Mouse (Mus musculus): ENCODE results near the gene Thrap3. TPM values are rescaled to one million over a fixed set of nuclear protein-coding genes. Genes with fewer than 3 reads are reported as not detected.
"Not testable (repeated sequence)": the region's sequence is repeated elsewhere in the genome, so short reads cannot be mapped to it uniquely, and the experiment has no call there.

The Thrap3 gene
- polyA plus RNA-seq, 1 experiment, result 122 TPM

DNA sequence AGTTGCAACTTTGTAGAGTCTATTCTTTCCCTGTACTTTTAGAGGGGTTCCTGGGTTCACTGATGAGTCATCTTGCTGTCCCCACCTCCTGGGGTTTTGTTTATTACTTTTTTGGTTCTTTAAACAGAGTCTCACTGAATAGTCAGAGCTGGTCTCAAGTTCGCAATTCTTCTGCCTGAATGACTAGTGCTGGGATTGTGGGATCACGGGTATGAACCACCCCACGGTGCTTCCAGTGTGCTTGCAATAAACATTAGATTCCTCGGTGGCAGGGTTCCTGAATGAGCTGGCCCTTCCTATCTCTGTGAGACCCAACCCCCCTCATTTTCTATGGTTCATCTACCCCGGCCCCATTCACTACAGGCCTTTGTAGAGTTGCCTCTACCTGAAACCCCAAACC is 25.6 kb upstream of the Thrap3 start:
- WGBS, result 21% methylated on average over 5 of the region's 5 CpGs
- TF ChIP-seq POLR2A (IDR thresholded peaks at IDR 0.05; ENCODE audit: borderline replicate concordance, insufficient read depth, low read length) (no peak), CTCF (IDR thresholded peaks at IDR 0.05; ENCODE audit: borderline replicate concordance, insufficient read depth, low read depth, low read length) (no peak)
- H3K27me3 ChIP-seq (ENCODE audit: control insufficient read depth, insufficient read depth, low read length), result no peaks in the 10 kb centered on the region
- H3K27ac ChIP-seq (ENCODE audit: insufficient read depth, low read length), result no peak overlapping the region
- no peak overlapping the region for H3K4me3 ChIP-seq (replicated peaks; ENCODE audit: insufficient read depth, low read depth, low read length)
- H3K4me1 ChIP-seq (ENCODE audit: control insufficient read depth, insufficient read depth, low read length), result peaks cover 15% of the 10 kb centered on the region
- DNase-seq, result peak; percentile 22 to 30

DNA sequence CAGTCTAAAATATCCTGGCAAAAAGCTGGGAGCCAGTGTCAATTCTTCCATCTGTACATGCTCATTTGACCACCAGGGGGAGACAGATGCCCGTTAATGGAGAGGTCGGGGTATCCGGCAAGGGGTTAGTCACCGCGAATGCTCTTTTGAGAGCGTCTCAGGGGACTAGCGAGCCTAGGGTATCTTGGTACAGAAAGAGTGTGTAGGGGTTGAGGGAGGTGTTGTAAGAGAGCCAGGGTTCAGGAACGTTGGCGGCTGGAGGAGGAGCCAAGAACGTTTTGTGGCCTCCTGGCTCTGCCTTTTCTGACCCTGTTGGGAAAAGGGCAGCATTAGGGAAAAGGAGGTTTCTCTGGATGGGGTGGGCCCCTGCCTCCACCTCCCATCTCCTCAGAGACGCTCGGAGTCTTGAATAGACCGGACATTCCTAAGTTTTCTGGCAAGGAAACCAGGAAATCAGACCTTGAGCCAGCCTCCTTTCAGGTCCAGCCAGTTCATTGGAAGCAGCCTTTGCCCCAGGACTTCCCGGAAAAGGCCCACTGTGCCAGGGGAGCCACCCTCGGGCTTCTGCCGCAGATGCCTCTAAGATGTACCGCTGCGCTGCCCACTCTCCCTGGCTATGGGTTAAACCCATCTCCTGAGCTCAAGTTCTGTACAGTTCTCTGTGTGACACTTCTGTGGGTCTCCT is 24.7 kb upstream of the Thrap3 start:
- peak; percentile 87 to 94 for DNase-seq
- Histone ChIP-seq H3K27ac (ENCODE audit: insufficient read depth, low read length) (peak overlapping the region; percentile 4), H3K27me3 (ENCODE audit: control insufficient read depth, insufficient read depth, low read length) (no peaks in the 10 kb centered on the region), H3K4me1 (ENCODE audit: control insufficient read depth, insufficient read depth, low read length) (peaks cover 15% of the 10 kb centered on the region), H3K4me3 (replicated peaks; ENCODE audit: insufficient read depth, low read depth, low read length) (peak overlapping the region; percentile 50)
- TF ChIP-seq POLR2A (IDR thresholded peaks at IDR 0.05; ENCODE audit: borderline replicate concordance, insufficient read depth, low read length) (no peak), CTCF (IDR thresholded peaks at IDR 0.05; ENCODE audit: borderline replicate concordance, insufficient read depth, low read depth, low read length) (peak; percentile 92)
- WGBS, result 1% methylated on average over 18 of the region's 18 CpGs

DNA sequence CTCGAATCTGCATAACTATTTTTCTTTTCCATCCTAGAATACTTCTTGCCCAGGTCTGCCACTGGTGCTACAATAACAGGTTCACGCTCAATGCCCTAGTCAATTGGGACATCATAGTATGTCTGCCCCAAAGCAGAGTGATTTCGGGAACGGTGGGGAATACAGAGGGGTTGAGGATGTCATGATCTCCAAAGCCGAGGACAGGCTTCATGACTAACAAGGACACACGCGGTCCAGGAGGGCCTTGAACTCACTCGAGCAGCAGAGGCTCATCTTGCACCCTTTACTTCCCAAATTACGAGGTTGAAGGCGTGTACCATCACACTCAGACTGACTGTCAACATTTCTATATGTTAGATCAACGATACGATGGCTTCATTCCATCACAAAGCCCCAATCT is 24.1 kb upstream of the Thrap3 start:
- H3K4me3 ChIP-seq (replicated peaks; ENCODE audit: insufficient read depth, low read depth, low read length), result no peak overlapping the region
- TF ChIP-seq CTCF (IDR thresholded peaks at IDR 0.05; ENCODE audit: borderline replicate concordance, insufficient read depth, low read depth, low read length), result no peak
- TF ChIP-seq POLR2A (IDR thresholded peaks at IDR 0.05; ENCODE audit: borderline replicate concordance, insufficient read depth, low read length), result no peak
- DNase-seq, result no peak
- 48% methylated on average over 12 of the region's 12 CpGs for WGBS
- H3K27me3 ChIP-seq (ENCODE audit: control insufficient read depth, insufficient read depth, low read length), result no peaks in the 10 kb centered on the region
- H3K27ac ChIP-seq (ENCODE audit: insufficient read depth, low read length), result no peak overlapping the region
- peaks cover 15% of the 10 kb centered on the region for H3K4me1 ChIP-seq (ENCODE audit: control insufficient read depth, insufficient read depth, low read length)

DNA sequence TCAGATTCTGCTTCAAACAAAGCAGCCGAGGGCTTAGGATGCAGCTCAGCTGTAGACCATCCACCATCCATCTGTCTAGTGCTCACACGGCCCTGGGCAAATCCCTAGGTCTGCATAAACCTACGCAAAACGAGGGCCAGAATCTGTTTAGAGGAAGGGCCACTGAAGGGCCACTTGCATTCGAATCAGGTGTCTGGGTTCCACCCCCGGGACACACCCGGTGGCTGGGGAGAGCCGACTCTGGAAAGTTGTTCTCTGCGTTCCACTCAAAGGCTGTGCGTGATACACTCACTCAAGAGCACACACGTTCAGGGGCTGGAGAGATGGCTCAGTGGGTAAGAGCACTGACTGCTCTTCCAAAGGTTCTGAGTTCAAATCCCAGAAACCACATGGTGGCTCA is 20.1 kb upstream of the Thrap3 start:
- Histone ChIP-seq H3K27me3 (ENCODE audit: control insufficient read depth, insufficient read depth, low read length) (no peaks in the 10 kb centered on the region), H3K27ac (ENCODE audit: insufficient read depth, low read length) (no peak overlapping the region), H3K4me1 (ENCODE audit: control insufficient read depth, insufficient read depth, low read length) (peaks cover 8% of the 10 kb centered on the region; the same call in 1 of the 2 replicates), H3K4me3 (replicated peaks; ENCODE audit: insufficient read depth, low read depth, low read length) (no peak overlapping the region)
- WGBS, result 79% methylated on average over 11 of the region's 11 CpGs
- DNase-seq, result no peak
- TF ChIP-seq CTCF (IDR thresholded peaks at IDR 0.05; ENCODE audit: borderline replicate concordance, insufficient read depth, low read depth, low read length), result no peak
- TF ChIP-seq POLR2A (IDR thresholded peaks at IDR 0.05; ENCODE audit: borderline replicate concordance, insufficient read depth, low read length), result no peak

DNA sequence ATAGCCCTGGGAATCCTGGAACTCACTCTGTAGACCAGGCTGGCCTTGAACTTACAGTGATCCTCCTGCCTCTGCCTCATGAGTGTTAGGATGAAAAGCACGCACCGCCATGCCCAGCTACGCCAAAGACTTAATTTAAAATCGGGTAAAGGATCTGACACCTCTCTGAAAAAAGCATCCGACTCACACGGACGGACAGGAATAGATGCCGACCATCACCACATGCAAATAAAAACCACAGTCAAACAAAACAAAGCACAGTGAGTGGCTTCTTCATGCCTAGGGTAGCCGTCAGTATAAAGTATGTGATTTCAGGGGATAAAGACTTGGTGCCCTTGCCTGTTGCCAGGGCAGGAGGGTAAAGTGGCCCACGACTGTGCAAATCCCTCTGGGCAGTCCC is 17.5 kb upstream of the Thrap3 start:
- DNase-seq, result no peak
- no peak overlapping the region for H3K27ac ChIP-seq (ENCODE audit: insufficient read depth, low read length)
- no peaks in the 10 kb centered on the region for H3K4me1 ChIP-seq (ENCODE audit: control insufficient read depth, insufficient read depth, low read length)
- H3K4me3 ChIP-seq (replicated peaks; ENCODE audit: insufficient read depth, low read depth, low read length), result no peak overlapping the region
- WGBS, result 85% methylated on average over 10 of the region's 10 CpGs
- H3K27me3 ChIP-seq (ENCODE audit: control insufficient read depth, insufficient read depth, low read length), result no peaks in the 10 kb centered on the region
- TF ChIP-seq POLR2A (IDR thresholded peaks at IDR 0.05; ENCODE audit: borderline replicate concordance, insufficient read depth, low read length), result no peak
- TF ChIP-seq CTCF (IDR thresholded peaks at IDR 0.05; ENCODE audit: borderline replicate concordance, insufficient read depth, low read depth, low read length), result no peak

DNA sequence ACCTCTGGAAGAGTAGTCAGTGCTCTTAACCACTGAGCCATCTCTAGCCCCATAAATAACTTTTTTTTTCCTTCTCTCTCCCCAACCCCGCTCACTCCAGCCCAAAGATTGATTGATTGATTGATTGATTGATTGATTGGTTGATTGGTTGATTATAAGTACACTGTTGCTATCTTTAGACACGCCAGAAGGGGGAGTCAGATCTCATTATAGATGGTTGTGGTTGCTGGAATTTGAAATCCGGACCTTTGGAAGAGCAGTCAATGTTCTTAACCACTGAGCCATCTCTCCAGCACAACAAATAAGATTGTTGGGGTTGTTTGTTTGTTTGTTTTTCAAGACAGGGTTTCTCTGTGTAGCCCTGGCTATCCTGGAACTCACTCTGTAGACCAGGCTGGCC is 17.0 kb upstream of the Thrap3 start:
- not testable (repeated sequence) for H3K27me3 ChIP-seq (ENCODE audit: control insufficient read depth, insufficient read depth, low read length); H3K4me1 ChIP-seq (ENCODE audit: control insufficient read depth, insufficient read depth, low read length); H3K27ac ChIP-seq (ENCODE audit: insufficient read depth, low read length); H3K4me3 ChIP-seq (replicated peaks; ENCODE audit: insufficient read depth, low read depth, low read length); DNase-seq
- 68% methylated on average over 3 of the region's 3 CpGs for WGBS

DNA sequence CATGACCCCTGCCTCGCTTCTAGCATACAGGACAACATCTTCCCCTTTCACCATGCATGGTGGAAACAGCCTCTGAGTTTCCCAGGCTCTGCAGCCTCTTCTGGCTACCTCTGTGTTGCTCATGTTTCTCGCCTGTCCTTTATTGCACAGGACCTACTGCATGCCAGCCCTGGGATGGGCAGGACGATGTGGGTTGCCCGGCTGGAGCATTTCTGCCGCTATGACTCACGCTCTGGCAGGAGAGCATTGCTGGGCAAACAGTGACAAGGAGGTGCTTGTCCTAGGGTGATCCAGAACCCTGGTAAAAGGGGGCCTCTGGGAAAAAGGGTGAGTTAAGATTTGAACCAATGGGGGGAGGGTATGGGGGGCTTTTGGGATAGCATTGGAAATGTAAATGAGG is 15.2 kb upstream of the Thrap3 start:
- Histone ChIP-seq H3K27ac (ENCODE audit: insufficient read depth, low read length) (no peak overlapping the region), H3K4me3 (replicated peaks; ENCODE audit: insufficient read depth, low read depth, low read length) (no peak overlapping the region), H3K27me3 (ENCODE audit: control insufficient read depth, insufficient read depth, low read length) (no peaks in the 10 kb centered on the region), H3K4me1 (ENCODE audit: control insufficient read depth, insufficient read depth, low read length) (no peaks in the 10 kb centered on the region)
- TF ChIP-seq POLR2A (IDR thresholded peaks at IDR 0.05; ENCODE audit: borderline replicate concordance, insufficient read depth, low read length) (no peak), CTCF (IDR thresholded peaks at IDR 0.05; ENCODE audit: borderline replicate concordance, insufficient read depth, low read depth, low read length) (no peak)
- WGBS, result 56% methylated on average over 6 of the region's 6 CpGs
- DNase-seq, result no peak

DNA sequence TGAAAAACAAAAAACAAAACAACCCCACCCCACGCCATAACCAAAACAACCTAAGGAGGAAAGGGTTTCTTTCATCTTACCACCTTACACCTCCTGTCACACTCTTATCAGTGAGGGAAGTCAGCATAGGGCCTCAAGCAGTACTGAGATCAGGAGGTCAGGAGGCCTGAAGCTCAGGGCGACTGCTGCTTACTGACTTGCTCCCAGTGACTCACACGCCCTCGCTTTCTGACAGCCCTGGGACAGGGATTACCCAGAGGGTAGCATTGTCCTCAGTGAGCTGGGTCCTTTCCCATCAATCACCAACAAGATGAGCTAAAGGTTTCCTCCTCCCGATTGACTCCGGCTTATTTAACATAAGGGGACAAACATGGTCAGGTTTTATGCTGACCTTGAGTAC is 4.5 kb upstream of the Thrap3 start:
- H3K27me3 ChIP-seq (ENCODE audit: control insufficient read depth, insufficient read depth, low read length), result no peaks in the 10 kb centered on the region
- no peak for TF ChIP-seq CTCF (IDR thresholded peaks at IDR 0.05; ENCODE audit: borderline replicate concordance, insufficient read depth, low read depth, low read length)
- no peak for TF ChIP-seq POLR2A (IDR thresholded peaks at IDR 0.05; ENCODE audit: borderline replicate concordance, insufficient read depth, low read length)
- no peak overlapping the region for H3K27ac ChIP-seq (ENCODE audit: insufficient read depth, low read length)
- H3K4me1 ChIP-seq (ENCODE audit: control insufficient read depth, insufficient read depth, low read length), result no peaks in the 10 kb centered on the region
- WGBS, result 82% methylated on average over 6 of the region's 6 CpGs
- H3K4me3 ChIP-seq (replicated peaks; ENCODE audit: insufficient read depth, low read depth, low read length), result no peak overlapping the region
- no peak for DNase-seq

Data from cerebellum, adult 2 months (tissue).